Mouse (Mus musculus) midbrain, embryonic 12.5 days (tissue): ENCODE measurements at regions not wholly inside any gene's neighbourhood (a gene's known extent, or its start where the extent isn't known, plus 50 kb on each side); places are given as distances from the start of the nearest gene placed in this dataset.

Experiments used
- ATAC-seq: fragments of 200-750 bp; cut with Nextera tagmentation; 2 replicates; pipeline ENCODE4 v1.8.0; 2017; ENCODE audit warnings: low read depth, moderate TSS enrichment, moderate library complexity; ENCODE audit not compliant: low FRiP score
- H3K27ac ChIP-seq: fragments of 300-500 bp; sonication (generic); replicated peaks from 2 replicates; pipeline ENCODE4 v1.5.1; 2016; ENCODE audit warnings: mild to moderate bottlenecking
- H3K27me3 ChIP-seq: fragments of 300-500 bp; sonication (generic); 2 replicates; pipeline ENCODE4 v1.6.1; 2016; ENCODE audit warnings: mild to moderate bottlenecking
- H3K36me3 ChIP-seq: fragments of 300-500 bp; sonication (generic); 2 replicates; pipeline ENCODE4 v1.6.1; 2016
- H3K4me1 ChIP-seq: fragments of 300-500 bp; sonication (generic); 2 replicates; pipeline ENCODE4 v1.6.1; 2016
- H3K4me2 ChIP-seq: fragments of 300-500 bp; sonication (generic); replicated peaks from 2 replicates; pipeline ENCODE4 v1.6.1; 2016; ENCODE audit warnings: mild to moderate bottlenecking, moderate library complexity
- H3K4me3 ChIP-seq: fragments of 300-500 bp; sonication (generic); 2 replicates; pipeline ENCODE4 v1.5.1; 2016; ENCODE audit warnings: mild to moderate bottlenecking
- H3K9ac ChIP-seq: fragments of 300-500 bp; sonication (generic); replicated peaks from 2 replicates; pipeline ENCODE4 v1.6.1; 2016; ENCODE audit warnings: mild to moderate bottlenecking, moderate library complexity
- H3K9me3 ChIP-seq: fragments of 300-500 bp; sonication (generic); 2 replicates; pipeline ENCODE4 v1.6.1; 2016; ENCODE audit warnings: mild to moderate bottlenecking
- WGBS: fragments of 180-500 bp; shearing (Covaris S2); methylation state at CpG from one replicate; pipeline ENCODE4 v1.1.7; 2016; 5-methylcytosine and 5-hydroxymethylcytosine counted together

GRCm38 (mm10) chr13:98579731-98580130 lies 57.5 kb downstream of the Tmem174 start:
- Histone ChIP-seq H3K36me3 (no peaks in the 10 kb centered on the region), H3K4me1 (no peaks in the 10 kb centered on the region), H3K4me2 (no peak overlapping the region), H3K9me3 (no peaks in the 10 kb centered on the region), H3K27me3 (peaks cover 92% of the 10 kb centered on the region), H3K4me3 (no peak overlapping the region), H3K27ac (no peak overlapping the region), H3K9ac (no peak overlapping the region)
- ATAC-seq = no peak
- 87% methylated on average over 3 of the region's 3 CpGs for WGBS

- no peak for ATAC-seq
- Histone ChIP-seq H3K4me3 (no peak overlapping the region), H3K27ac (no peak overlapping the region), H3K27me3 (peaks cover 90% of the 10 kb centered on the region), H3K36me3 (no peaks in the 10 kb centered on the region), H3K4me1 (peaks cover 5% of the 10 kb centered on the region), H3K9me3 (no peaks in the 10 kb centered on the region), H3K9ac (no peak overlapping the region), H3K4me2 (no peak overlapping the region)
- WGBS = 68% methylated on average over 11 of the region's 11 CpGs
Observed at GRCm38 (mm10) chr13:98578426-98579066, 58.7 kb downstream of the Tmem174 start.

GRCm38 (mm10) chr13:98576061-98576460 lies 61.1 kb downstream of the Tmem174 start:
- H3K9ac ChIP-seq = no peak overlapping the region
- H3K4me1 ChIP-seq = peaks cover 23% of the 10 kb centered on the region
- no peak overlapping the region for H3K4me3 ChIP-seq
- no peak overlapping the region for H3K4me2 ChIP-seq
- 77% methylated on average over 3 of the region's 3 CpGs for WGBS
- H3K36me3 ChIP-seq = no peaks in the 10 kb centered on the region
- H3K9me3 ChIP-seq = no peaks in the 10 kb centered on the region
- ATAC-seq = no peak
- peaks cover 93% of the 10 kb centered on the region for H3K27me3 ChIP-seq
- H3K27ac ChIP-seq = no peak overlapping the region

- Histone ChIP-seq H3K4me1 (peaks cover 23% of the 10 kb centered on the region), H3K9ac (no peak overlapping the region), H3K9me3 (no peaks in the 10 kb centered on the region), H3K27me3 (peaks cover 94% of the 10 kb centered on the region), H3K27ac (no peak overlapping the region), H3K4me2 (0 out of 2 replicates have a peak overlapping the region, but pooled peaks have one; percentile 66), H3K4me3 (no peak overlapping the region), H3K36me3 (no peaks in the 10 kb centered on the region)
- WGBS = 14% methylated on average over 12 of the region's 12 CpGs
- no peak for ATAC-seq
Observed at GRCm38 (mm10) chr13:98574057-98574323, 63.2 kb downstream of the Tmem174 start.

- 4% methylated on average over 39 of the region's 39 CpGs for WGBS
- Histone ChIP-seq H3K36me3 (no peaks in the 10 kb centered on the region), H3K27me3 (peaks cover 92% of the 10 kb centered on the region), H3K27ac (no peak overlapping the region), H3K9ac (peak overlapping the region; percentile 24; the same call in 1 of the 2 replicates), H3K4me3 (peak overlapping the region; percentile 39), H3K9me3 (no peaks in the 10 kb centered on the region), H3K4me1 (peaks cover 23% of the 10 kb centered on the region), H3K4me2 (peak overlapping the region; percentile 66)
- ATAC-seq = peak; percentile 41
Observed at GRCm38 (mm10) chr13:98573261-98574056, 63.8 kb downstream of the Tmem174 start.

- peak; percentile 89 for ATAC-seq
- peaks cover 92% of the 10 kb centered on the region for H3K27me3 ChIP-seq
Observed at GRCm38 (mm10) chr13:98572581-98573260, 64.5 kb downstream of the Tmem174 start.

GRCm38 (mm10) chr13:98572011-98572570 lies 65.1 kb downstream of the Tmem174 start:
- Histone ChIP-seq H3K4me1 (peaks cover 23% of the 10 kb centered on the region), H3K36me3 (no peaks in the 10 kb centered on the region), H3K9ac (no peak overlapping the region), H3K4me3 (peak overlapping the region; percentile 39; the same call in 1 of the 2 replicates), H3K27me3 (peaks cover 92% of the 10 kb centered on the region), H3K9me3 (no peaks in the 10 kb centered on the region), H3K27ac (no peak overlapping the region), H3K4me2 (peak overlapping the region; percentile 66)
- WGBS = 1% methylated on average over 9 of the region's 14 CpGs
- peak; percentile 88 for ATAC-seq

More at GRCm38 (mm10) chr13:98572581-98573260, 64.5 kb downstream of the Tmem174 start:
- peaks cover 23% of the 10 kb centered on the region for H3K4me1 ChIP-seq
- under 1% methylated on average over 50 of the region's 50 CpGs for WGBS
- no peak overlapping the region for H3K27ac ChIP-seq
- H3K36me3 ChIP-seq = no peaks in the 10 kb centered on the region
- peak overlapping the region; percentile 24; the same call in 1 of the 2 replicates for H3K9ac ChIP-seq
- H3K9me3 ChIP-seq = no peaks in the 10 kb centered on the region
- H3K4me3 ChIP-seq = peak overlapping the region; percentile 39
- peak overlapping the region; percentile 66 for H3K4me2 ChIP-seq

- WGBS = 41% methylated on average over 3 of the region's 3 CpGs
- no peak overlapping the region for H3K27ac ChIP-seq
- no peaks in the 10 kb centered on the region for H3K9me3 ChIP-seq
- H3K4me1 ChIP-seq = peaks cover 23% of the 10 kb centered on the region
- H3K4me2 ChIP-seq = no peak overlapping the region
- H3K36me3 ChIP-seq = no peaks in the 10 kb centered on the region
- H3K27me3 ChIP-seq = peaks cover 91% of the 10 kb centered on the region
- no peak overlapping the region for H3K9ac ChIP-seq
- H3K4me3 ChIP-seq = no peak overlapping the region
- no peak for ATAC-seq
Observed at GRCm38 (mm10) chr13:98571051-98571450, 66.2 kb downstream of the Tmem174 start.

GRCm38 (mm10) chr13:98555693-98556092 lies 63.9 kb upstream of the Gm10320 start:
- no peak overlapping the region for H3K27ac ChIP-seq
- WGBS = 86% methylated on average over 6 of the region's 6 CpGs
- no peak overlapping the region for H3K4me3 ChIP-seq
- no peaks in the 10 kb centered on the region for H3K9me3 ChIP-seq
- ATAC-seq = no peak
- no peaks in the 10 kb centered on the region for H3K36me3 ChIP-seq
- 0 out of 2 replicates have a peak, but pooled peaks cover 2% of the 10 kb centered on the region for H3K4me1 ChIP-seq
- peaks cover 43% of the 10 kb centered on the region for H3K27me3 ChIP-seq
- H3K9ac ChIP-seq = no peak overlapping the region
- no peak overlapping the region for H3K4me2 ChIP-seq

GRCm38 (mm10) chr13:98551471-98552020 lies 59.7 kb upstream of the Gm10320 start:
- Histone ChIP-seq H3K4me1 (0 out of 2 replicates have a peak, but pooled peaks cover 2% of the 10 kb centered on the region), H3K36me3 (no peaks in the 10 kb centered on the region), H3K9me3 (no peaks in the 10 kb centered on the region), H3K27ac (no peak overlapping the region), H3K4me2 (no peak overlapping the region), H3K27me3 (peaks cover 66% of the 10 kb centered on the region), H3K4me3 (no peak overlapping the region), H3K9ac (no peak overlapping the region)
- 73% methylated on average over 13 of the region's 13 CpGs for WGBS
- no peak for ATAC-seq

- no peak for ATAC-seq
- no peak overlapping the region for H3K9ac ChIP-seq
- no peaks in the 10 kb centered on the region for H3K9me3 ChIP-seq
- H3K4me1 ChIP-seq = peaks cover 16% of the 10 kb centered on the region
- H3K4me3 ChIP-seq = no peak overlapping the region
- H3K27me3 ChIP-seq = peaks cover 74% of the 10 kb centered on the region
- H3K36me3 ChIP-seq = no peaks in the 10 kb centered on the region
- H3K4me2 ChIP-seq = no peak overlapping the region
- 75% methylated on average over 5 of the region's 5 CpGs for WGBS
- no peak overlapping the region for H3K27ac ChIP-seq
Observed at GRCm38 (mm10) chr13:98547223-98547622, 55.4 kb upstream of the Gm10320 start.
